Comparison of ENCODE assay signal across 26 mouse cellular contexts in the genomic region with DNA sequence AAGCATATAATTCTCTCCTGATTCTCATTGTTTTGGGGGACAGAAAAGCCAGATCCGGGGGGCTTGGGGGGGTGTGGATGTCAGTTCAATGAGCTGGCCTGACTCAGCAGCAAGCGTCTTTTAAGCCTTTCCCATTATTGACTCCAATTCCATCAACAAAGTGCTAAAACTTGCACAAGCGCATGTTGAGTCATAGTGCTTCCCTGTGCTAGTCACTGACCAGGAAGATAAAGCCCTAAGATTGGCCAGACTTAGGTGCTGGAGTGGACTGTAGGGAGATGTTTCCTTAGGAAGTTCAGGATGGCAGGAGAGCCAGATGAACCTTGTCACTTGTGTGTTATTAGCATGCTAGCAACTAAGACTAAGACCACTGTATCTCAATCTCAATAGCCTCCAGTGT. TPM values are rescaled to one million over a fixed set of nuclear protein-coding genes. Genes with fewer than 3 reads are reported as not detected.
DNase-seq lines count a peak whose midpoint lies in the region; ATAC-seq and TF ChIP-seq lines count a peak whose summit lies in the region.
"Had no signal": no experiment of that assay in that cellular context is flagged by ENCODE, and none has a peak within 500 bp of the region (broad histone marks: within the 10 kb centered on the region; RNA-seq: fewer than 3 reads in every experiment).

No protein-coding gene starts in this region.

- H3K4me3 ChIP-seq in gastrocnemius, adult 2 months: no peak overlapping the region
- no peak overlapping the region for H3K4me3 ChIP-seq in midbrain, embryonic 11.5 days (ENCODE audit: low read depth, low read length)
- no peak overlapping the region for H3K4me3 ChIP-seq in midbrain, embryonic 14.5 days (replicated peaks; ENCODE audit: low read depth, low read length)
- H3K4me3 ChIP-seq: forebrain, embryonic 10.5 days; forebrain, embryonic 13.5 days; heart, embryonic 12.5 days; heart, embryonic 15.5 days had no signal

- TF ChIP-seq CTCF in gastrocnemius, adult 2 months (IDR thresholded peaks at IDR 0.05): no peak

- intact Hi-C loops in gastrocnemius, adult 2 months (cut with DNase I): no loop called here
- intact Hi-C loops in gastrocnemius, postnatal 36 days (cut with DNase I): no loop called here

- ATAC-seq in midbrain, embryonic 11.5 days (ENCODE audit: low FRiP score): no peak
- no peak for ATAC-seq in midbrain, embryonic 14.5 days (ENCODE audit: low FRiP score, low TSS enrichment)
- ATAC-seq: forebrain, embryonic 13.5 days; forebrain, embryonic 16.5 days; hindbrain, postnatal 0 days; inflammation-experienced regulatory T-cells, adult 6 months; intestine, embryonic 16.5 days had no signal

- H3K9me3 ChIP-seq in midbrain, embryonic 11.5 days (ENCODE audit: control insufficient read depth, low read length): no peaks in the 10 kb centered on the region
- H3K9me3 ChIP-seq in midbrain, embryonic 14.5 days (ENCODE audit: control insufficient read depth, low read length): no peaks in the 10 kb centered on the region
- H3K9me3 ChIP-seq: forebrain, embryonic 10.5 days; forebrain, embryonic 13.5 days; G1E; heart, embryonic 12.5 days; heart, embryonic 15.5 days had no signal

- no peak overlapping the region for H3K27ac ChIP-seq in gastrocnemius, adult 2 months
- H3K27ac ChIP-seq in midbrain, embryonic 11.5 days (ENCODE audit: low read depth, low read length): no peak overlapping the region
- H3K27ac ChIP-seq in midbrain, embryonic 14.5 days (replicated peaks; ENCODE audit: low read depth, low read length): no peak overlapping the region
- H3K27ac ChIP-seq: forebrain, embryonic 10.5 days; forebrain, embryonic 13.5 days; heart, embryonic 15.5 days; hindbrain, embryonic 14.5 days; hindbrain, postnatal 0 days had no signal

- DNase-seq in gastrocnemius, adult 2 months: peak; percentile 1
- DNase-seq in gastrocnemius, postnatal 36 days: no peak
- peak; percentile 6 for DNase-seq in midbrain, embryonic 11.5 days (ENCODE audit: low spot score, missing footprints)
- no peak for DNase-seq in midbrain, embryonic 14.5 days
- peak; percentile 67 for DNase-seq in NIH3T3 (ENCODE audit: low read depth)
- DNase-seq in heart, postnatal 4 days: no peak
- DNase-seq: adrenal gland, postnatal 25 days; B cell, adult 2 months; cerebellum, adult 11-12 months; cerebellum, adult 8-10 months; cerebellum, postnatal 14 days; gastrocnemius, postnatal 14 days; heart, adult 18-20 months; heart, postnatal 10 days; heart, postnatal 36 days had no signal

- H3K36me3 ChIP-seq in midbrain, embryonic 11.5 days (ENCODE audit: control insufficient read depth, insufficient read depth, low read length): no peaks in the 10 kb centered on the region
- H3K36me3 ChIP-seq in midbrain, embryonic 14.5 days (ENCODE audit: control insufficient read depth, insufficient read depth, low read length): no peaks in the 10 kb centered on the region
- H3K36me3 ChIP-seq: heart, embryonic 12.5 days; heart, embryonic 15.5 days had no signal

- H3K4me1 ChIP-seq in midbrain, embryonic 11.5 days (ENCODE audit: control insufficient read depth, insufficient read depth, low read length): no peaks in the 10 kb centered on the region
- H3K4me1 ChIP-seq in midbrain, embryonic 14.5 days (ENCODE audit: control insufficient read depth, insufficient read depth, low read length): no peaks in the 10 kb centered on the region
- H3K4me1 ChIP-seq: forebrain, embryonic 10.5 days; forebrain, embryonic 13.5 days had no signal

- H3K27me3 ChIP-seq in midbrain, embryonic 11.5 days (ENCODE audit: control insufficient read depth, insufficient read depth, low read length): no peaks in the 10 kb centered on the region
- H3K27me3 ChIP-seq in midbrain, embryonic 14.5 days (ENCODE audit: control insufficient read depth, insufficient read depth, low read length): no peaks in the 10 kb centered on the region
- H3K27me3 ChIP-seq: CH12.LX; forebrain, embryonic 13.5 days; heart, embryonic 12.5 days; heart, embryonic 15.5 days had no signal

- H3K4me2 ChIP-seq in midbrain, embryonic 11.5 days: no peak overlapping the region
- H3K4me2 ChIP-seq in midbrain, embryonic 14.5 days (ENCODE audit: low read length): no peak overlapping the region
- H3K4me2 ChIP-seq: forebrain, embryonic 13.5 days; heart, embryonic 12.5 days; heart, embryonic 15.5 days; hindbrain, embryonic 14.5 days had no signal

- H3K9ac ChIP-seq in midbrain, embryonic 11.5 days (ENCODE audit: low read length): no peak overlapping the region
- H3K9ac ChIP-seq in midbrain, embryonic 14.5 days (replicated peaks; ENCODE audit: low read length): no peak overlapping the region
- H3K9ac ChIP-seq: forebrain, embryonic 13.5 days; heart, embryonic 12.5 days; heart, embryonic 15.5 days; hindbrain, embryonic 14.5 days had no signal

- 94% methylated on average over 3 of the region's 3 CpGs for WGBS in midbrain, embryonic 11.5 days
- WGBS in midbrain, embryonic 14.5 days: 96% methylated on average over 3 of the region's 3 CpGs

RNA-seq across cellular contexts. Expression of gene Med26, which starts 13.2 kb away (rescaled TPM):
- 10 to 100 TPM in 1 of 2 experiments, 1 to 10 TPM in 1; 7.0 to 17.2 TPM for total RNA-seq in gastrocnemius, adult 2 months (2021)
- total RNA-seq in gastrocnemius, postnatal 36 days (2021): 1 to 10 TPM; 8.2 to 8.3 TPM
- 11.0 and 13.6 TPM in 2 replicates for polyA plus RNA-seq in midbrain, embryonic 11.5 days (2014; fragmentation: Nextera tagmentation; extraction: Ambion mirVana)
- 14.3 and 16.4 TPM in 2 replicates for polyA plus RNA-seq in midbrain, embryonic 14.5 days (2014; fragmentation: Nextera tagmentation; extraction: Ambion mirVana)
- 1 to 10 TPM; 8.6 TPM for total RNA-seq in heart, postnatal 4 days (2021)

RNA-seq across cellular contexts. Expression of gene Smim7, which starts 36.0 kb away (rescaled TPM):
- total RNA-seq in gastrocnemius, adult 2 months (2021): 10 to 100 TPM; 64.8 to 65.9 TPM
- 10 to 100 TPM; 61.7 to 70.9 TPM for total RNA-seq in gastrocnemius, postnatal 36 days (2021)
- polyA plus RNA-seq in midbrain, embryonic 11.5 days (2014; fragmentation: Nextera tagmentation; extraction: Ambion mirVana): 117 and 121 TPM in 2 replicates
- polyA plus RNA-seq in midbrain, embryonic 14.5 days (2014; fragmentation: Nextera tagmentation; extraction: Ambion mirVana): 142 and 150 TPM in 2 replicates
- 100 to 1,000 TPM; 120 to 130 TPM for total RNA-seq in heart, postnatal 4 days (2021)

RNA-seq across cellular contexts. Expression of gene Tmem38a, which starts 37.0 kb away (rescaled TPM):
- 1,000 to 10,000 TPM; 1,184 to 1,285 TPM for total RNA-seq in gastrocnemius, adult 2 months (2021)
- total RNA-seq in gastrocnemius, postnatal 36 days (2021): 1,000 to 10,000 TPM; 1,177 to 1,186 TPM
- polyA plus RNA-seq in midbrain, embryonic 11.5 days (2014; fragmentation: Nextera tagmentation; extraction: Ambion mirVana): 9.1 and 11.4 TPM in 2 replicates
- polyA plus RNA-seq in midbrain, embryonic 14.5 days (2014; fragmentation: Nextera tagmentation; extraction: Ambion mirVana): 21.1 and 21.5 TPM in 2 replicates
- total RNA-seq in heart, postnatal 4 days (2021): 100 to 1,000 TPM; 213 to 221 TPM

RNA-seq across cellular contexts. Expression of gene Slc35e1, which starts 42.5 kb away (rescaled TPM):
- total RNA-seq in gastrocnemius, adult 2 months (2021): 10 to 100 TPM; 44.8 to 52.0 TPM
- total RNA-seq in gastrocnemius, postnatal 36 days (2021): 10 to 100 TPM; 39.4 to 43.2 TPM
- polyA plus RNA-seq in midbrain, embryonic 11.5 days (2014; fragmentation: Nextera tagmentation; extraction: Ambion mirVana): 10.9 and 13.4 TPM in 2 replicates
- polyA plus RNA-seq in midbrain, embryonic 14.5 days (2014; fragmentation: Nextera tagmentation; extraction: Ambion mirVana): 9.7 and 10.0 TPM in 2 replicates
- total RNA-seq in heart, postnatal 4 days (2021): 10 to 100 TPM; 25.6 to 27.1 TPM

RNA-seq across cellular contexts. Expression of gene Cherp, which starts 59.9 kb away (rescaled TPM):
- total RNA-seq in gastrocnemius, adult 2 months (2021): 10 to 100 TPM; 19.7 to 26.1 TPM
- 10 to 100 TPM; 19.9 to 24.8 TPM for total RNA-seq in gastrocnemius, postnatal 36 days (2021)
- polyA plus RNA-seq in midbrain, embryonic 11.5 days (2014; fragmentation: Nextera tagmentation; extraction: Ambion mirVana): 57.7 and 62.6 TPM in 2 replicates
- 41.5 and 54.3 TPM in 2 replicates for polyA plus RNA-seq in midbrain, embryonic 14.5 days (2014; fragmentation: Nextera tagmentation; extraction: Ambion mirVana)
- total RNA-seq in heart, postnatal 4 days (2021): 10 to 100 TPM; 55.6 to 64.5 TPM

Comparison
In these comparisons a context has a peak if more than half of its experiments do, and no peak if none do; other contexts are left out.
1. DNase-seq: peak in gastrocnemius, adult 2 months (single experiment), midbrain, embryonic 11.5 days (single experiment) and NIH3T3 (single experiment); none in gastrocnemius, postnatal 36 days (0 of 2), midbrain, embryonic 14.5 days (single experiment) and heart, postnatal 4 days (single experiment).
2. RNA of gene Tmem38a, which starts 37.0 kb away (total RNA-seq): 1,184 to 1,285 TPM in gastrocnemius, adult 2 months and 1,177 to 1,186 TPM in gastrocnemius, postnatal 36 days; 213 to 221 TPM in heart, postnatal 4 days; every median in the first group is over 4 times any median in the second.